In genomic region chr17:23725477-23725876, GRCm38 (mm10) we compare ENCODE assay signal across 8 mouse cellular contexts. TPM values are rescaled to one million over a fixed set of nuclear protein-coding genes. Genes with fewer than 3 reads are reported as not detected.
DNase-seq lines count a peak whose midpoint lies in the region; ATAC-seq and TF ChIP-seq lines count a peak whose summit lies in the region.

No protein-coding gene starts in this region.

- H3K4me2 ChIP-seq in kidney, postnatal 0 days (ENCODE audit: low read length), result peak overlapping the region; percentile 88
- H3K4me2 ChIP-seq in intestine, embryonic 15.5 days (replicated peaks), result peak overlapping the region; percentile 73
- peak overlapping the region; percentile 92 for H3K4me2 ChIP-seq in neural tube, embryonic 13.5 days

- peaks cover 4% of the 10 kb centered on the region; the same call in 1 of the 2 replicates for H3K4me1 ChIP-seq in kidney, postnatal 0 days (replicated peaks; ENCODE audit: insufficient read depth, low read length)
- H3K4me1 ChIP-seq in bone marrow macrophage, adult 2 months (ENCODE audit: control insufficient read depth, insufficient read depth, low read length), result peaks cover 19% of the 10 kb centered on the region
- H3K4me1 ChIP-seq in intestine, embryonic 15.5 days (replicated peaks), result peaks cover 12% of the 10 kb centered on the region
- peaks cover 13% of the 10 kb centered on the region for H3K4me1 ChIP-seq in neural tube, embryonic 13.5 days (replicated peaks)

- no peak for ATAC-seq in kidney, postnatal 0 days (replicated peaks; ENCODE audit: low FRiP score, low read depth)
- ATAC-seq in intestine, embryonic 15.5 days, result no peak
- ATAC-seq in neural tube, embryonic 13.5 days (ENCODE audit: low read depth), result no peak

- no peak for TF ChIP-seq CTCF in kidney, postnatal 0 days (IDR thresholded peaks at IDR 0.05; ENCODE audit: low read depth)
- no peak for TF ChIP-seq CTCF in bone marrow macrophage, adult 2 months (IDR thresholded peaks at IDR 0.05; ENCODE audit: low read depth, low read length)

- 55% methylated on average over 4 of the region's 4 CpGs for WGBS in kidney, postnatal 0 days
- WGBS in intestine, embryonic 15.5 days, result 66% methylated on average over 4 of the region's 4 CpGs
- 67% methylated on average over 4 of the region's 4 CpGs for WGBS in neural tube, embryonic 13.5 days

- peak overlapping the region; percentile 52 for H3K9ac ChIP-seq in kidney, postnatal 0 days (ENCODE audit: low read depth, low read length)
- peak overlapping the region; percentile 55; the same call in 1 of the 2 replicates for H3K9ac ChIP-seq in intestine, embryonic 15.5 days
- H3K9ac ChIP-seq in neural tube, embryonic 13.5 days, result peak overlapping the region; percentile 72

- DNase-seq in kidney, postnatal 0 days (ENCODE audit: low spot score), result no peak
- DNase-seq in kidney, postnatal 10 days, result no peak
- DNase-seq in adrenal gland, adult (ENCODE audit: inconsistent age in 2 of 2, low spot score in 1 of 2), result no peak
- no peak for DNase-seq in cerebellum, adult 11-12 months
- no peak for DNase-seq in spleen, adult 18-20 months

- H3K4me3 ChIP-seq in kidney, postnatal 0 days (replicated peaks; ENCODE audit: low read depth, low read length), result peak overlapping the region; percentile 76; the same call in 1 of the 2 replicates
- H3K4me3 ChIP-seq in bone marrow macrophage, adult 2 months (ENCODE audit: insufficient read depth, low read length), result peak overlapping the region; percentile 54
- peak overlapping the region; percentile 97; the same call in 1 of the 2 replicates for H3K4me3 ChIP-seq in intestine, embryonic 15.5 days (replicated peaks)
- H3K4me3 ChIP-seq in neural tube, embryonic 13.5 days, result peak overlapping the region; percentile 84

- H3K9me3 ChIP-seq in kidney, postnatal 0 days (replicated peaks; ENCODE audit: low read length), result no peaks in the 10 kb centered on the region
- H3K9me3 ChIP-seq in intestine, embryonic 15.5 days, result no peaks in the 10 kb centered on the region
- no peaks in the 10 kb centered on the region for H3K9me3 ChIP-seq in neural tube, embryonic 13.5 days

- no peak for TF ChIP-seq POLR2A in bone marrow macrophage, adult 2 months (IDR thresholded peaks at IDR 0.05; ENCODE audit: borderline replicate concordance, low read depth, low read length)

- no peaks in the 10 kb centered on the region for H3K27me3 ChIP-seq in kidney, postnatal 0 days (ENCODE audit: insufficient read depth, low read length)
- no peaks in the 10 kb centered on the region for H3K27me3 ChIP-seq in intestine, embryonic 15.5 days (replicated peaks)
- H3K27me3 ChIP-seq in neural tube, embryonic 13.5 days, result no peaks in the 10 kb centered on the region

- no peaks in the 10 kb centered on the region for H3K36me3 ChIP-seq in kidney, postnatal 0 days (ENCODE audit: insufficient read depth, low read length)
- no peaks in the 10 kb centered on the region for H3K36me3 ChIP-seq in intestine, embryonic 15.5 days
- H3K36me3 ChIP-seq in neural tube, embryonic 13.5 days, result no peaks in the 10 kb centered on the region

- peak overlapping the region; percentile 64; the same call in 1 of the 2 replicates for H3K27ac ChIP-seq in kidney, postnatal 0 days
- peak overlapping the region; percentile 46 for H3K27ac ChIP-seq in bone marrow macrophage, adult 2 months (ENCODE audit: insufficient read depth, low read depth, low read length)
- H3K27ac ChIP-seq in intestine, embryonic 15.5 days, result peak overlapping the region; percentile 64; the same call in 1 of the 2 replicates
- peak overlapping the region; percentile 67; the same call in 1 of the 2 replicates for H3K27ac ChIP-seq in neural tube, embryonic 13.5 days (replicated peaks)

RNA-seq across cellular contexts. Expression of gene Pkmyt1, which starts 0.7 kb away (rescaled TPM):
- polyA plus RNA-seq in kidney, postnatal 0 days (2015; fragmentation: Nextera tagmentation; extraction: Ambion mirVana), result 21.1 and 24.5 TPM in 2 replicates
- 17.3 and 20.1 TPM in 2 replicates for polyA plus RNA-seq in bone marrow macrophage, adult 2 months (2012; ENCODE audit: insufficient read depth, insufficient read length, missing spikeins)
- 42.3 and 46.0 TPM in 2 replicates for polyA plus RNA-seq in intestine, embryonic 15.5 days (2015; fragmentation: Nextera tagmentation; extraction: Ambion mirVana)
- polyA plus RNA-seq in neural tube, embryonic 13.5 days (2015; fragmentation: Nextera tagmentation; extraction: Ambion mirVana), result 13.9 and 16.7 TPM in 2 replicates

RNA-seq across cellular contexts. Expression of gene 1520401A03Rik, which starts 2.9 kb away (rescaled TPM):
- polyA plus RNA-seq in kidney, postnatal 0 days (2015; fragmentation: Nextera tagmentation; extraction: Ambion mirVana), result 0.05 and 0.30 TPM in 2 replicates
- not detected in 2 replicates for polyA plus RNA-seq in bone marrow macrophage, adult 2 months (2012; ENCODE audit: insufficient read depth, insufficient read length, missing spikeins)
- 0.14 TPM in 1 of 2 replicates, not detected in the other for polyA plus RNA-seq in intestine, embryonic 15.5 days (2015; fragmentation: Nextera tagmentation; extraction: Ambion mirVana)
- 0.36 and 0.54 TPM in 2 replicates for polyA plus RNA-seq in neural tube, embryonic 13.5 days (2015; fragmentation: Nextera tagmentation; extraction: Ambion mirVana)

RNA-seq across cellular contexts. Expression of gene Paqr4, which starts 15.2 kb away (rescaled TPM):
- polyA plus RNA-seq in kidney, postnatal 0 days (2015; fragmentation: Nextera tagmentation; extraction: Ambion mirVana), result 16.0 and 17.9 TPM in 2 replicates
- polyA plus RNA-seq in bone marrow macrophage, adult 2 months (2012; ENCODE audit: insufficient read depth, insufficient read length, missing spikeins), result 13.9 TPM in 2 replicates
- 21.8 and 22.7 TPM in 2 replicates for polyA plus RNA-seq in intestine, embryonic 15.5 days (2015; fragmentation: Nextera tagmentation; extraction: Ambion mirVana)
- 48.3 and 51.5 TPM in 2 replicates for polyA plus RNA-seq in neural tube, embryonic 13.5 days (2015; fragmentation: Nextera tagmentation; extraction: Ambion mirVana)

RNA-seq across cellular contexts. Expression of gene Kremen2, which starts 20.2 kb away (rescaled TPM):
- polyA plus RNA-seq in kidney, postnatal 0 days (2015; fragmentation: Nextera tagmentation; extraction: Ambion mirVana), result 0.29 and 0.52 TPM in 2 replicates
- polyA plus RNA-seq in bone marrow macrophage, adult 2 months (2012; ENCODE audit: insufficient read depth, insufficient read length, missing spikeins), result not detected in 2 replicates
- 0.33 and 0.49 TPM in 2 replicates for polyA plus RNA-seq in intestine, embryonic 15.5 days (2015; fragmentation: Nextera tagmentation; extraction: Ambion mirVana)
- 1.5 and 3.0 TPM in 2 replicates for polyA plus RNA-seq in neural tube, embryonic 13.5 days (2015; fragmentation: Nextera tagmentation; extraction: Ambion mirVana)

RNA-seq across cellular contexts. Expression of gene Cldn9, which starts 41.7 kb away (rescaled TPM):
- 41.2 and 41.8 TPM in 2 replicates for polyA plus RNA-seq in kidney, postnatal 0 days (2015; fragmentation: Nextera tagmentation; extraction: Ambion mirVana)
- not detected in 2 replicates for polyA plus RNA-seq in bone marrow macrophage, adult 2 months (2012; ENCODE audit: insufficient read depth, insufficient read length, missing spikeins)
- polyA plus RNA-seq in intestine, embryonic 15.5 days (2015; fragmentation: Nextera tagmentation; extraction: Ambion mirVana), result 1.3 and 2.0 TPM in 2 replicates
- 1.2 and 1.3 TPM in 2 replicates for polyA plus RNA-seq in neural tube, embryonic 13.5 days (2015; fragmentation: Nextera tagmentation; extraction: Ambion mirVana)
